Mouse (Mus musculus) intestine, postnatal 0 days (tissue): ENCODE measurements at regions not wholly inside any gene's neighbourhood (a gene's known extent, or its start where the extent isn't known, plus 50 kb on each side); places are given as distances from the start of the nearest gene placed in this dataset.
"Not testable (repeated sequence)": the region's sequence is repeated elsewhere in the genome, so short reads cannot be mapped to it uniquely, and the experiment has no call there.

ENCODE experiments used
- ATAC-seq: fragments of 200-750 bp; cut with Nextera tagmentation; 2 replicates; pipeline ENCODE4 v1.8.0; 2017; ENCODE audit warnings: mild to moderate bottlenecking, moderate TSS enrichment, moderate library complexity
- H3K27ac ChIP-seq: fragments of 300-500 bp; sonication (generic); 2 replicates; pipeline ENCODE4 v1.5.1; 2014; ENCODE audit warnings: mild to moderate bottlenecking, low read depth, low read length, moderate library complexity
- H3K27me3 ChIP-seq: fragments of 300-500 bp; sonication (generic); replicated peaks from 2 replicates; pipeline ENCODE4 v1.6.1; 2014; ENCODE audit warnings: low read length, mixed read lengths; ENCODE audit not compliant: control insufficient read depth, insufficient read depth
- H3K36me3 ChIP-seq: fragments of 300-500 bp; sonication (generic); 2 replicates; pipeline ENCODE4 v1.6.1; 2014; ENCODE audit warnings: mild to moderate bottlenecking, moderate library complexity; ENCODE audit not compliant: control insufficient read depth, insufficient read depth
- H3K4me1 ChIP-seq: fragments of 300-500 bp; sonication (generic); replicated peaks from 2 replicates; pipeline ENCODE4 v1.6.1; 2014; ENCODE audit warnings: antibody characterized with exemption, low read length, mixed read lengths; ENCODE audit not compliant: control insufficient read depth, insufficient read depth
- H3K4me2 ChIP-seq: fragments of 300-500 bp; sonication (generic); replicated peaks from 2 replicates; pipeline ENCODE4 v1.6.1; 2014; ENCODE audit warnings: low read depth, mild to moderate bottlenecking, moderate library complexity
- H3K4me3 ChIP-seq: fragments of 300-500 bp; sonication (generic); 2 replicates; pipeline ENCODE4 v1.5.1; 2014; ENCODE audit warnings: low read depth, low read length
- H3K9ac ChIP-seq: fragments of 300-500 bp; sonication (generic); 2 replicates; pipeline ENCODE4 v1.6.1; 2014; ENCODE audit warnings: mild to moderate bottlenecking, low read depth, low read length
- H3K9me3 ChIP-seq: fragments of 300-500 bp; sonication (generic); 2 replicates; pipeline ENCODE4 v1.6.1; 2016; ENCODE audit warnings: mixed run types; ENCODE audit not compliant: control insufficient read depth
- CTCF ChIP-seq: sonication (generic); IDR thresholded peaks from 2 replicates; pipeline ENCODE4 v1.5.1; 2016; ENCODE audit warnings: low read depth, mild to moderate bottlenecking, control low read depth, antibody characterized with exemption, moderate library complexity
- WGBS: fragments of 180-500 bp; shearing (Covaris S2); extraction: QIAGEN DNeasy Blood & Tissue Kit; methylation state at CpG from one replicate; pipeline ENCODE4 v1.1.7; 2014; 5-methylcytosine and 5-hydroxymethylcytosine counted together

- WGBS: 86% methylated on average over 1 of the region's 1 CpGs
- no peak for ATAC-seq
- Histone ChIP-seq H3K27ac (no peak overlapping the region), H3K9ac (no peak overlapping the region), H3K27me3 (no peaks in the 10 kb centered on the region), H3K9me3 (no peaks in the 10 kb centered on the region), H3K4me3 (no peak overlapping the region), H3K4me1 (no peaks in the 10 kb centered on the region), H3K36me3 (no peaks in the 10 kb centered on the region), H3K4me2 (no peak overlapping the region)
- no peak for TF ChIP-seq CTCF
Observed at GRCm38 (mm10) chr3:113105979-113106378, 152.7 kb downstream of the Amy2a5 start.

- not testable (repeated sequence) for H3K27me3 ChIP-seq, H3K4me3 ChIP-seq, H3K4me2 ChIP-seq, H3K27ac ChIP-seq, H3K9ac ChIP-seq, H3K36me3 ChIP-seq, ATAC-seq, H3K4me1 ChIP-seq, H3K9me3 ChIP-seq
- WGBS: 61% methylated on average over 20 of the region's 21 CpGs
Observed at GRCm38 (mm10) chr3:113090850-113091249, 167.8 kb downstream of the Amy2a5 start.

GRCm38 (mm10) chr3:113080704-113081103, 177.9 kb downstream of the Amy2a5 start:
- Histone ChIP-seq H3K9ac (no peak overlapping the region), H3K27ac (no peak overlapping the region), H3K36me3 (no peaks in the 10 kb centered on the region), H3K4me1 (no peaks in the 10 kb centered on the region), H3K27me3 (no peaks in the 10 kb centered on the region), H3K4me2 (no peak overlapping the region), H3K9me3 (no peaks in the 10 kb centered on the region), H3K4me3 (no peak overlapping the region)
- no peak for ATAC-seq
- TF ChIP-seq CTCF: peak; percentile 63
- 0% methylated on average over 1 of the region's 1 CpGs for WGBS
